ENCODE assay signal across 7 mouse cellular contexts in the genomic region with DNA sequence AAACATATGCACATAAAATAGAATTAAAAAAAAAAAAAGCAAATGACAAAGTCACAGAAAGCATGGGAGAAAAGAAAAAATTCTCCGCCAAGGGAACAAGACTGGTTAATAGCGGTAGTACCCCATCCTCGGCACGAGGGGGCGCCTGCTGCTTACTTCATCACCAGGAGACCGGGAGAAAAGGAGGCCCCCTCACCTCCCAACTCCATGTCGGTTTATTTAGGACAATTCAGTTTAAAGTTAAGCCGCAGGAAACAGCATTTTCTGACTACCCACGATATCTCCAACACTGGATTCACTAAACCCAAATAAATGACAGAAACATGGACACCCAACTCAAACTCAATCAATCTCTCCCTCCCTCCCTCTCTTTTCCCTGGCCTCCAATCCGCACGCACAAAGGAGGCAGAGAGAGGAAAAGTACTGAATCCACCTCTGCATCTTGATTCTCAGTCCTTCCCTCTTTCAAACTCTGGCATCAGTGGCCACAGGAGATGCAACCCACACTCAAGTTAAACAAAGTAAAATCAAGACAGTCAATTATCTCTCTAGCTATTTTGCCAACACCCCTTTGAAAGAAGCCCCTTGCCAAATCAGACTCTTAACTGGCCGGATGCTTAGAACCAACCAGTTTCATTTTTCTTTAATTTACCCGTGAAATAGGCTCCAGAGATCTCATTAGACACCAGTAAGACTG. TPM values are rescaled to one million over a fixed set of nuclear protein-coding genes. Genes with fewer than 3 reads are reported as not detected.
DNase-seq lines count a peak whose midpoint lies in the region; ATAC-seq lines count a peak whose summit lies in the region.

No protein-coding gene starts in this region.

- no peaks in the 10 kb centered on the region for H3K27me3 ChIP-seq in limb, embryonic 11.5 days (ENCODE audit: control insufficient read depth, insufficient read depth, low read length)
- H3K27me3 ChIP-seq in midbrain, embryonic 13.5 days: no peaks in the 10 kb centered on the region

- peak overlapping the region; percentile 77 for H3K4me3 ChIP-seq in limb, embryonic 11.5 days (ENCODE audit: low read depth, low read length)
- peak overlapping the region; percentile 70 for H3K4me3 ChIP-seq in midbrain, embryonic 13.5 days (replicated peaks)

- H3K9ac ChIP-seq in limb, embryonic 11.5 days (ENCODE audit: low read length): peak overlapping the region; percentile 76; the same call in 1 of the 2 replicates
- H3K9ac ChIP-seq in midbrain, embryonic 13.5 days (replicated peaks): peak overlapping the region; percentile 85

- peak overlapping the region; percentile 90 for H3K27ac ChIP-seq in limb, embryonic 11.5 days (replicated peaks; ENCODE audit: low read depth, low read length)
- peak overlapping the region; percentile 96 for H3K27ac ChIP-seq in midbrain, embryonic 13.5 days

- no peaks in the 10 kb centered on the region for H3K9me3 ChIP-seq in limb, embryonic 11.5 days (ENCODE audit: control insufficient read depth, low read length)
- no peaks in the 10 kb centered on the region for H3K9me3 ChIP-seq in midbrain, embryonic 13.5 days

- H3K36me3 ChIP-seq in limb, embryonic 11.5 days (ENCODE audit: control insufficient read depth, insufficient read depth, low read length): no peaks in the 10 kb centered on the region; the same call in 1 of the 2 replicates
- H3K36me3 ChIP-seq in midbrain, embryonic 13.5 days: peaks cover 16% of the 10 kb centered on the region

- 5% methylated on average over 13 of the region's 13 CpGs for WGBS in limb, embryonic 11.5 days
- 5% methylated on average over 13 of the region's 13 CpGs for WGBS in midbrain, embryonic 13.5 days

- 0 out of 2 replicates have a peak, but pooled peaks have one; percentile 16 for ATAC-seq in granulocyte monocyte progenitor cell, adult 5-6 weeks (replicated peaks; ENCODE audit: poor library complexity, severe bottlenecking)
- 0 out of 2 replicates have a peak, but pooled peaks have one; percentile 1 for ATAC-seq in limb, embryonic 11.5 days (ENCODE audit: insufficient number of reproducible peaks, low FRiP score, low TSS enrichment, low read depth)
- ATAC-seq in midbrain, embryonic 13.5 days: no peak

- H3K4me2 ChIP-seq in limb, embryonic 11.5 days (ENCODE audit: low read depth, severe bottlenecking): peak overlapping the region; percentile 75
- peak overlapping the region; percentile 79 for H3K4me2 ChIP-seq in midbrain, embryonic 13.5 days (replicated peaks)

- peaks cover 10% of the 10 kb centered on the region for H3K4me1 ChIP-seq in limb, embryonic 11.5 days (ENCODE audit: control insufficient read depth, insufficient read depth, low read length)
- peaks cover 48% of the 10 kb centered on the region for H3K4me1 ChIP-seq in midbrain, embryonic 13.5 days (replicated peaks)

- peak; percentile 88 for DNase-seq in adrenal gland, adult 2 months
- peak; percentile 83 for DNase-seq in embryo, embryonic 9.5 days (ENCODE audit: extremely low spot score)
- peak; percentile 86 for DNase-seq in kidney, adult 18-20 months
- DNase-seq in limb, embryonic 11.5 days (ENCODE audit: low spot score): peak; percentile 91
- DNase-seq in spleen, adult 18-20 months: peak; percentile 69 to 86

RNA-seq across cellular contexts. Expression of gene Pigv, which starts 1.1 kb away (rescaled TPM):
- total RNA-seq in adrenal gland, adult 2 months (2021): 10 to 100 TPM; 13.0 to 19.7 TPM
- 13.4 and 14.0 TPM in 2 replicates for polyA plus RNA-seq in adrenal gland, adult 2 months (2012; rRNA removed)
- total RNA-seq in granulocyte monocyte progenitor cell, adult 5-6 weeks (2014; fragmentation: Nextera tagmentation): 8.7 and 11.5 TPM in 2 replicates
- 6.6 and 8.1 TPM in 2 replicates for total RNA-seq in granulocyte monocyte progenitor cell, adult 5-6 weeks (2017)
- polyA plus RNA-seq in limb, embryonic 11.5 days (2014; fragmentation: Nextera tagmentation; extraction: Ambion mirVana): 13.2 and 16.8 TPM in 2 replicates
- 13.7 and 16.0 TPM in 2 replicates for polyA plus RNA-seq in midbrain, embryonic 13.5 days (2015; fragmentation: Nextera tagmentation; extraction: Ambion mirVana)

RNA-seq across cellular contexts. Expression of gene Zdhhc18, which starts 21.4 kb away (rescaled TPM):
- 10 to 100 TPM; 18.4 to 24.8 TPM for total RNA-seq in adrenal gland, adult 2 months (2021)
- polyA plus RNA-seq in adrenal gland, adult 2 months (2012; rRNA removed): 31.0 and 32.9 TPM in 2 replicates
- total RNA-seq in granulocyte monocyte progenitor cell, adult 5-6 weeks (2014; fragmentation: Nextera tagmentation): 12.9 and 22.4 TPM in 2 replicates
- total RNA-seq in granulocyte monocyte progenitor cell, adult 5-6 weeks (2017): 10.7 and 12.5 TPM in 2 replicates
- 2.7 and 4.9 TPM in 2 replicates for polyA plus RNA-seq in limb, embryonic 11.5 days (2014; fragmentation: Nextera tagmentation; extraction: Ambion mirVana)
- polyA plus RNA-seq in midbrain, embryonic 13.5 days (2015; fragmentation: Nextera tagmentation; extraction: Ambion mirVana): 3.5 and 4.1 TPM in 2 replicates
